Mouse (Mus musculus) olfactory bulb, adult 2 months (tissue): ENCODE measurements around the gene Fry.

Source experiments
- CTCF ChIP-seq: fragments of 200-500 bp; IDR thresholded peaks from 2 replicates; pipeline ENCODE4 v1.5.1; 2012; ENCODE audit warnings: low read depth, mild to moderate bottlenecking, low read length, moderate library complexity; ENCODE audit not compliant: insufficient read depth
- POLR2A ChIP-seq: fragments of 200-500 bp; IDR thresholded peaks from 2 replicates; pipeline ENCODE4 v1.6.1; 2012; ENCODE audit warnings: mild to moderate bottlenecking, low read depth, low read length, moderate library complexity; ENCODE audit not compliant: insufficient read depth

DNA sequence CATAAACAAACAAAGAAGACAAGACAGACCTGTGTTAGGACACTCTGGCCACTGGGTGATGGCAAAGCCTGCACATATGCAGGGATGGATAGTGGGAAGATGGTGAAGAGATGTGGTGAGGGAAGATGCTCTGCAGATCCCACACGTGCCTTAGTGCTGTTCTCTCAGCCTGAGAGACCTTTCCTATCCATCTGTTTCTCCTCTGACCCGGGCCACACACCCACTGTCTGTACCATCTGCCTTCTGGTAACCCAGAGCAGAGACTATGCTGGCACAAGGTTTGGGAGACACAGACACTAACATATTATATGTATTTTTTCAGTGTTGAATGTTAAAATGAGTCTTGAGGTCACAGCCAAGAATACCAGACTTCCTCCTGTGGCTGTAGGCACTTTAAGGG is 183.7 kb downstream of the Fry start:
- TF ChIP-seq CTCF (no peak), POLR2A (no peak)
